Mouse (Mus musculus) monocyte, adult 5-6 weeks (primary cell): ENCODE results near the gene Rrp36. TPM values are rescaled to one million over a fixed set of nuclear protein-coding genes. Genes with fewer than 3 reads are reported as not detected.
A peak's percentile ranks its signal among the peaks of the same experiment; 100 is the strongest.

ENCODE experiments used
- ATAC-seq: fragments of 153-309, 156-312 bp; replicated peaks from 2 replicates; pipeline ENCODE4 v1.8.0; 2017; ENCODE audit warnings: mild to moderate bottlenecking; ENCODE audit not compliant: low TSS enrichment, insufficient number of reproducible peaks, severe bottlenecking, poor library complexity, low FRiP score
- total RNA-seq: library from RNA; stranded (forward); fragments of 200-1000, 200-491, 200-594 nt; gene quantifications from 3 replicates; pipeline ENCODE4 v1.2.3, GENCODE M21; 2017

Gene Rrp36
- total RNA-seq, 1 experiment from 2014 or later: 52.8 TPM

- ATAC-seq: no peak
These were observed 22.2 kb downstream of the Rrp36 start for GRCm38 (mm10) chr17:46651755-46652547.

- ATAC-seq: no peak
These were observed 22.9 kb downstream of the Rrp36 start for GRCm38 (mm10) chr17:46651292-46651691.

- peak; percentile 31; the same call in 1 of the 2 replicates for ATAC-seq
These were observed 23.7 kb downstream of the Rrp36 start, which contains the start of gene Cul7 for GRCm38 (mm10) chr17:46650232-46651031. Gene Cul7, plus strand, starts transcription at chr17:46650337.

GRCm38 (mm10) chr17:46649811-46650210 is 24.3 kb downstream of the Rrp36 start:
- no peak for ATAC-seq

GRCm38 (mm10) chr17:46648436-46648835 is 25.7 kb downstream of the Rrp36 start:
- ATAC-seq: no peak

GRCm38 (mm10) chr17:46647279-46647678 is 26.9 kb downstream of the Rrp36 start:
- no peak for ATAC-seq

GRCm38 (mm10) chr17:46646322-46646662 is 27.9 kb downstream of the Rrp36 start:
- ATAC-seq: no peak

GRCm38 (mm10) chr17:46645561-46646321 is 28.4 kb downstream of the Rrp36 start, which contains the start of the genes Klc4 and Mrpl2:
Gene Klc4, minus strand, starts transcription at chr17:46646022.
Gene Mrpl2, plus strand, starts transcription at chr17:46646229.
- peak; percentile 88 for ATAC-seq

- no peak for ATAC-seq
These were observed 29.2 kb downstream of the Rrp36 start for GRCm38 (mm10) chr17:46644916-46645475.

- ATAC-seq: no peak
These were observed 29.9 kb downstream of the Rrp36 start for GRCm38 (mm10) chr17:46644152-46644805.

- ATAC-seq: no peak
These were observed 32.1 kb downstream of the Rrp36 start for GRCm38 (mm10) chr17:46642060-46642459.

GRCm38 (mm10) chr17:46639929-46640328 is 34.2 kb downstream of the Rrp36 start:
- peak; percentile 20; the same call in 1 of the 2 replicates for ATAC-seq

- ATAC-seq: peak; percentile 57
These were observed 37.2 kb downstream of the Rrp36 start for GRCm38 (mm10) chr17:46636831-46637523.

- ATAC-seq: no peak
These were observed 44.3 kb downstream of the Rrp36 start for GRCm38 (mm10) chr17:46629685-46630441.

- ATAC-seq: no peak
These were observed 45.1 kb downstream of the Rrp36 start, which contains the start of gene Ptk7 for GRCm38 (mm10) chr17:46628791-46629684. Gene Ptk7, minus strand, starts transcription at chr17:46629504.

- ATAC-seq: no peak
These were observed 45.7 kb downstream of the Rrp36 start for GRCm38 (mm10) chr17:46628471-46628790.
